Mouse (Mus musculus) midbrain, embryonic 10.5 days (tissue): Measurements from ENCODE around the gene Wdr86. TPM values are rescaled to one million over a fixed set of nuclear protein-coding genes. Genes with fewer than 3 reads are reported as not detected.
"Not testable (repeated sequence)": the region's sequence is repeated elsewhere in the genome, so short reads cannot be mapped to it uniquely, and the experiment has no call there.

ENCODE experiments used
- DNase-seq: peaks from one replicate; pipeline ENCODE4 v3.0.0-alpha.2; 2017; ENCODE audit warnings: low spot score
- H3K27ac ChIP-seq: fragments of 300-500 bp; sonication (generic); replicated peaks from 2 replicates; pipeline ENCODE4 v1.5.1; 2016; ENCODE audit warnings: mild to moderate bottlenecking
- H3K27me3 ChIP-seq: fragments of 300-500 bp; sonication (generic); 2 replicates; pipeline ENCODE4 v1.6.1; 2016; ENCODE audit warnings: low read depth, mild to moderate bottlenecking; ENCODE audit not compliant: poor library complexity, severe bottlenecking
- H3K36me3 ChIP-seq: fragments of 300-500 bp; sonication (generic); 2 replicates; pipeline ENCODE4 v1.6.1; 2016; ENCODE audit warnings: mild to moderate bottlenecking, moderate library complexity
- H3K4me1 ChIP-seq: fragments of 300-500 bp; sonication (generic); 2 replicates; pipeline ENCODE4 v1.6.1; 2016
- H3K4me3 ChIP-seq: fragments of 300-500 bp; sonication (generic); 2 replicates; pipeline ENCODE4 v1.5.1; 2016; ENCODE audit warnings: mild to moderate bottlenecking, moderate library complexity
- H3K9me3 ChIP-seq: fragments of 300-500 bp; sonication (generic); replicated peaks from 2 replicates; pipeline ENCODE4 v1.6.1; 2016; ENCODE audit warnings: mild to moderate bottlenecking
- WGBS: fragments of 180-500 bp; shearing (Covaris S2); methylation state at CpG from one replicate; pipeline ENCODE4 v1.1.7; 2016; 5-methylcytosine and 5-hydroxymethylcytosine counted together
- polyA plus RNA-seq: library from polyadenylated mRNA; unstranded; fragments of >200 nt; fragmentation: Nextera tagmentation; extraction: Ambion mirVana; gene quantifications from 2 replicates; pipeline ENCODE4 v1.2.1, GENCODE M21; 2016

Wdr86 gene
- 13.9 and 15.2 TPM in 2 replicates for polyA plus RNA-seq

- H3K27ac ChIP-seq = peak within 1 kb of the TSS; percentile 76
- peak within 1 kb of the TSS; percentile 58 for H3K4me3 ChIP-seq
- peaks cover 45% of the 10 kb centered on the region for H3K27me3 ChIP-seq
- DNase-seq = peak; percentile 59
- peaks cover 50% of the 10 kb centered on the region for H3K4me1 ChIP-seq
- under 1% methylated on average over 23 of the region's 23 CpGs for WGBS
- no peaks in the 10 kb centered on the region for H3K9me3 ChIP-seq
- no peaks in the 10 kb centered on the region for H3K36me3 ChIP-seq
These were observed at the start of gene Wdr86 for GRCm38 (mm10) chr5:24730488-24730871. Gene Wdr86, minus strand, starts transcription at chr5:24730727.

- 50% methylated on average over 15 of the region's 15 CpGs for WGBS
- peaks cover 18% of the 10 kb centered on the region for H3K4me1 ChIP-seq
- H3K27me3 ChIP-seq = peaks cover 23% of the 10 kb centered on the region
- DNase-seq = no peak
- no peak overlapping the region for H3K4me3 ChIP-seq
- H3K9me3 ChIP-seq = peaks cover 10% of the 10 kb centered on the region
- H3K36me3 ChIP-seq = no peaks in the 10 kb centered on the region
- H3K27ac ChIP-seq = no peak overlapping the region
These were observed 49.5 kb upstream of the Wdr86 start for GRCm38 (mm10) chr5:24779881-24780512.

DNA sequence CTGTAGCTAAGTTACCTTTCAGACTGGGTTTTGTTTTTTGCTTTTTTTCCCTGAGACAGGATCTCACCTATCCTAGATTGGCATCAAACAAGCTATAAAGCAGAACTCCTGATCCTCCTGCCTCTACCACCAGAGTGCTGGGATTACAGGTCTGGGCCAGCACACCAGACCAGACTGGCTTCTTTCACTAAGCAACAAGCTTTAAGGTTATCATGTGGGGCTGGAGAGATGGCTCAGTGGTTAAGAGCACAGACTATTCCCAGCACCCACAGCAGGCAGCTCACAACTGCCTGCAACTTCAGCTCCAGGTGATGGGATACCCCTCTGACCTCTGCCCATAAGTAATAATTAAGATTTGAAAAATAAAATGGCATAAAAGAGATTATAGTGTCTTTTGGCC is 48.8 kb upstream of the Wdr86 start:
- peaks cover 6% of the 10 kb centered on the region; the same call in 1 of the 2 replicates for H3K9me3 ChIP-seq
- DNase-seq = no peak
- H3K4me3 ChIP-seq = no peak overlapping the region
- no peak overlapping the region for H3K27ac ChIP-seq
- peaks cover 23% of the 10 kb centered on the region for H3K27me3 ChIP-seq
- H3K4me1 ChIP-seq = peaks cover 18% of the 10 kb centered on the region
- no peaks in the 10 kb centered on the region for H3K36me3 ChIP-seq

GRCm38 (mm10) chr5:24778843-24779140 is 48.3 kb upstream of the Wdr86 start:
- Histone ChIP-seq H3K4me3 (peak overlapping the region; percentile 38), H3K27ac (peak overlapping the region; percentile 50), H3K4me1 (peaks cover 18% of the 10 kb centered on the region), H3K36me3 (no peaks in the 10 kb centered on the region), H3K9me3 (peaks cover 6% of the 10 kb centered on the region; the same call in 1 of the 2 replicates), H3K27me3 (peaks cover 23% of the 10 kb centered on the region)
- WGBS = 36% methylated on average over 13 of the region's 13 CpGs
- no peak for DNase-seq

DNA sequence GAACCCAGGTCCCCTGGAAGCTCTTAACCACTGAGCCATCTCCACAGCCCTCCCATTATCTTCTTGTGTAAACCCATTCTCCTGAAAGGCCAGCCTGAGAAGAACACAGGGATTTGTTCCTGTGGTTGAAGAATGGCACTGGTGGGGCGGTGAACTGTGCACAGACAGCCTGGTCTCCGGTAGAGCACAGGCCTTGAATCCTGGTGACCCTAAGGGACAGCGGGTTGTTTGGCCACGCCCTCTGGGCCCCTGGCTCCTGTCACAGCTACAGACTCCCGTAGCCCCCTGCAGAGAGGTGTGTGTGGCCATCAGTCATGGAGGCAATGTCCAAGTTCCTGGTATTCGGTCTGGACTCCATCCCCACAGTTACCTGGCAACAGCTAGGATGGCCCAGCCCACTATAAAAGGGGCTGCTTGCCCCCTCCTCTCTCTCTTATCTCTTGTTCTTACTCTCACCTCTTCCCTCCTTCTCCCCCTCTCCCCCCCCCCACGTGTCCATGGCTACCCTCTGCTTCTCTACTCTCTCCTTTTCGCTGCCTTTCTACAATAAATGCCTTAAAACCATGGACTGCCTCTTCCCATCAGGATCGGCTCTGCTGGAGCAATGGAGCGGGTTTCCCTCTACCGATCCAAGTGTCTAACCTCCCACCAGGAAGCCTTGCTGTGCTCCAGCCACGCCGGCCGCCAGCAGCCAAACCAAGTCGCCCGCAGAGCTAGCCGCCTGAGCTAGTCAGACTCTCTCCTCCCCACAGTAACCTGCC is 47.7 kb upstream of the Wdr86 start:
- peaks cover 6% of the 10 kb centered on the region; the same call in 1 of the 2 replicates for H3K9me3 ChIP-seq
- peaks cover 18% of the 10 kb centered on the region for H3K4me1 ChIP-seq
- peaks cover 23% of the 10 kb centered on the region for H3K27me3 ChIP-seq
- H3K27ac ChIP-seq = peak overlapping the region; percentile 50
- H3K4me3 ChIP-seq = peak overlapping the region; percentile 38
- whole genome bisulfite sequencing = 16% methylated on average over 17 of the region's 17 CpGs
- H3K36me3 ChIP-seq = no peaks in the 10 kb centered on the region
- DNase-seq = peak; percentile 46

DNA sequence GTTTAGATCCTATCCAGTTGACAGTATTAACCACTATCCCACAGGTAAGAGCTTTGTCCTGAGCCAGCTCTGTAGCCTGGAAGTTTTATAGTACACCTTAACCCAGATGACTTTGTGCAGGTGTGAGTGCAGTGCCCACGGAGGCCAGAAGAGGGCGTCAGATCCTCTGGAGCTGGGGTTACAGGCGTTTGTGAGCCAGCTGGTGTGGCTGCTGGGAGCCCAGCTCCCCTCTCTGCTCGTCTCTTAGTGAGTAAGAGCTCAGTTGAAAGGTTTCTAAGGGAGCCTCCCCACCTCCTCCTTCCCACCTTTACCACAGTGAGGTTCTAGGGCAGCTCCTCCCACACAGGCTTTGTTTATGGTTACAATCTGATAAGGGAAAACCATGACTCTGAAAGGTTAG is 46.2 kb upstream of the Wdr86 start:
- H3K27ac ChIP-seq = no peak overlapping the region
- peaks cover 23% of the 10 kb centered on the region for H3K27me3 ChIP-seq
- H3K9me3 ChIP-seq = peaks cover 6% of the 10 kb centered on the region; the same call in 1 of the 2 replicates
- 72% methylated on average over 4 of the region's 4 CpGs for WGBS
- no peak for DNase-seq
- H3K36me3 ChIP-seq = no peaks in the 10 kb centered on the region
- no peak overlapping the region for H3K4me3 ChIP-seq
- peaks cover 18% of the 10 kb centered on the region for H3K4me1 ChIP-seq

DNA sequence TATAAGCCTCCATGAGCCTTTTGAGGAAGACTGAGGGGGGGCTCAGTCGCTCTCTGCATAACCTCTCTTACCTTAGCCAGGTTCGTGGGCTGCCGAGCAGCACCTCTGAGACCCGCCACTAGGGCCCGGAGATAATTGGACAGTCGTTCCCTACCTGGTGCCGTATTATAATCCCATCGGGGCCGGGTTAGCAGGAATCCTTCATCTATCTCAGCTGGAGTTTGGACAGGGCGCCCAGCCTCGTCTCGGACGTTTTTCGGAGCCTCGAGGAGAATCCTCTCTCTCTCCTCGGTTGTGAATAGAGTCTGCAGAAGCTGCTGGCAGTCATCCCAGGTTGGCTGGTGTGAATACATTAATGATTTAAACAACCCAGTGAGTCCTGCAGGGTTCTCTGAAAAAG is 44.0 kb upstream of the Wdr86 start:
- not testable (repeated sequence) for H3K4me3 ChIP-seq, H3K36me3 ChIP-seq, DNase-seq, H3K27ac ChIP-seq, H3K9me3 ChIP-seq
- 93% methylated on average over 16 of the region's 16 CpGs for WGBS
- peaks cover 18% of the 10 kb centered on the region for H3K27me3 ChIP-seq
- peaks cover 12% of the 10 kb centered on the region for H3K4me1 ChIP-seq

DNA sequence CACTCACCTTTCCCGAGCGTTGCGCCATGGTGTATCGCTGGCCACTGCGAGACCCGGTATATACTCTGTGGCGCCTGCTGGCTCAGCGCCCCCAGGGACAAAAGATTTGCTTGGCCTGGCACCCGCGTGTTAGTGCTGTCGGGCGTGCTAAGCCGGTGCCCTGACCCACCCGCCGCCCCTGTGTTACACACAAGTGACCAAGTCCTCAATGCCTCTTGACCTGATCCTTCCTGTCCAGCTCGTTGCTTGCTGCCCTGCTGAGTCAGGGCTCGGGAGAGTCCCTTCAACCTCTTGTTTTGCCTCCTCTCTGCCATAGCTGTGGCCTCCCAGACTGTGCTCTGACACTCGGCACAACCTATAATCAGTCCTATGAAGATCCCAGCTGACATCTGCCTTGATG is 27.3 kb upstream of the Wdr86 start, which contains the start of gene Crygn:
Crygn (minus strand) TSS at position 193 of the 400 bp plus-strand sequence.
- no peak within 1 kb of the TSS for H3K4me3 ChIP-seq
- peaks cover 14% of the 10 kb centered on the region for H3K27me3 ChIP-seq
- no peaks in the 10 kb centered on the region for H3K9me3 ChIP-seq
- no peaks in the 10 kb centered on the region for H3K36me3 ChIP-seq
- H3K4me1 ChIP-seq = peaks cover 22% of the 10 kb centered on the region
- peak within 1 kb of the TSS; percentile 13; the same call in 1 of the 2 replicates for H3K27ac ChIP-seq
- no peak for DNase-seq
- WGBS = 33% methylated on average over 18 of the region's 18 CpGs

- no peak for DNase-seq
- Histone ChIP-seq H3K4me1 (peaks cover 30% of the 10 kb centered on the region), H3K27ac (no peak overlapping the region), H3K27me3 (peaks cover 14% of the 10 kb centered on the region), H3K9me3 (no peaks in the 10 kb centered on the region), H3K4me3 (no peak overlapping the region), H3K36me3 (no peaks in the 10 kb centered on the region)
- WGBS = 60% methylated on average over 3 of the region's 3 CpGs
These were observed 26.4 kb upstream of the Wdr86 start for GRCm38 (mm10) chr5:24756931-24757330.

DNA sequence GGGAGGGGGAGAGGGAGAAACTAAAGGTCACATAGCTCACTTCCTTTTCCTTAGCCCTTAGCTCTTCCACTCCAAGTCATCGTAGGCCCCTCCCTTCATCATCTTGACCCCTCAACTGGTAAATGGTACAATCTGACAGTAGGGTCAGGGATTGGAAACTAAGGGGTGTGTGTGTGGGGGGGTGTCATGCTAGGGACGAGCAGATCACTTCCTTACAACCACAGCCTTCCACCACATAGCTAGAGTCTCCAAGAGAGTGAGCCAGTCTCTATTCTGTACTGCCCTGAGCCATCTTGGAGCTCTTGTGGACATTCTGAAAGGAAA is 21.6 kb upstream of the Wdr86 start:
- peaks cover 7% of the 10 kb centered on the region for H3K27me3 ChIP-seq
- H3K36me3 ChIP-seq = no peaks in the 10 kb centered on the region
- H3K4me3 ChIP-seq = peak overlapping the region; percentile 67
- H3K9me3 ChIP-seq = no peaks in the 10 kb centered on the region
- WGBS = 5% methylated on average over 2 of the region's 2 CpGs
- peak overlapping the region; percentile 89 for H3K27ac ChIP-seq
- H3K4me1 ChIP-seq = peaks cover 50% of the 10 kb centered on the region
- DNase-seq = no peak

- 2% methylated on average over 25 of the region's 25 CpGs for WGBS
- H3K27ac ChIP-seq = peak overlapping the region; percentile 89
- DNase-seq = peak; percentile 59
- peaks cover 48% of the 10 kb centered on the region for H3K4me1 ChIP-seq
- no peaks in the 10 kb centered on the region for H3K36me3 ChIP-seq
- peak overlapping the region; percentile 67 for H3K4me3 ChIP-seq
- peaks cover 5% of the 10 kb centered on the region; the same call in 1 of the 2 replicates for H3K27me3 ChIP-seq
- H3K9me3 ChIP-seq = no peaks in the 10 kb centered on the region
These were observed 21.0 kb upstream of the Wdr86 start for GRCm38 (mm10) chr5:24751305-24752174.

DNA sequence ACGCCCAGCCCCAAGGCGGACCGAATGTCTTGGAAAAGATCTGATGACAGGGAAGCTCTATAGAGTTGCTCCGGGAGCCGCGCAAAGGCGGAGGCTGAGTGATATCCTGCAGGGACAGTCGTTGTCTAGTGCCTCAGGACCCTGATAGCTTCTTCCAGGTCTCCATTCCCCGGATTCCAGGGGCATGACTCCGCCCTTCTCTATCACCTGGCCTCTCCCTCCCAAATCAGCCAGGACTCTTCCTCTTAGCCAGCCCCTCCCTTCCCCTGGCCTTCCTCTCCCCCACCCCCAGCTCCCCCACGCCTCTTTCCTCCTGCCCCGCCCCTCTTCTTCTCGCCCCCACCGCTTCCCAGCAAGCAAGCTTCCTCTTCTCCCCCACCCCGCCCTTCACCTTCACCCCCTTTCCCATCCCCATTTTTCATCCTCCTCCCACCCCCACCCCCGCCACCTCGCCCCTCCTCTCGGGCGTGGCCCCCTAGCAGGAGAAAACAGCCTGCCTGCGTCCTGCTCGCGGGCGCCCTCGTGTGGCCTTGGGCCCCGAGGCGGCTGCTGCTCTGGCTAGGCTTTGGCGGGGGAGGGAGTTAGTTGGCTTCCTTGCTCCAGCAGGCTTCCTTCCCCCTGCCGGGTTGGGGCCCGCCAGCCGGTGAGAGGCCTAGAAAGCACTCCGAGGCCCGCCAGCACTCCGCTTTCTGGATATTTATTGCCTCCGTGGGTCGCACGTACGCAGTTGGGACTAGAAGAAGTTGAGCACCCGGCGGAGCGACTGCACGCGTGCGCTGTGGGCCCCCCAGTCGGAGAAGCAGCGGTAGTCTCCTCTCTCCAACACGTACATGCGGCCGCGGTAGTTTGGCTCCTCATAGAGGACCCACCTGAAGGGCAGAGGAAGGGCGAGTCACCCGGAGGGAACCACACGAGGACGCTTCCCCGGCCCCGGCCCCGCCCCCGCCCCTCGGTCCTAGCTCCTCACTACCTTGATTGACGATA is 20.1 kb upstream of the Wdr86 start:
- DNase-seq = peak; percentile 93
- WGBS = 1% methylated on average over 59 of the region's 59 CpGs
- peak overlapping the region; percentile 89 for H3K27ac ChIP-seq
- no peaks in the 10 kb centered on the region for H3K9me3 ChIP-seq
- H3K4me3 ChIP-seq = peak overlapping the region; percentile 67
- peaks cover 46% of the 10 kb centered on the region for H3K4me1 ChIP-seq
- no peaks in the 10 kb centered on the region for H3K36me3 ChIP-seq
- H3K27me3 ChIP-seq = peaks cover 5% of the 10 kb centered on the region; the same call in 1 of the 2 replicates
